Mouse (Mus musculus): ENCODE data around the gene 1700020L24Rik. TPM values are rescaled to one million over a fixed set of nuclear protein-coding genes. Genes with fewer than 3 reads are reported as not detected.

Gene 1700020L24Rik
- polyA plus RNA-seq (2012; rRNA removed) = 0.48 and 0.51 TPM in 2 replicates

GRCm38 (mm10) chr11:83437377-83437776, at the start of gene 1700020L24Rik:
TSS of gene 1700020L24Rik (plus strand) at chr11:83437677.

GRCm38 (mm10) chr11:83409087-83409754, 28.3 kb upstream of the 1700020L24Rik start, which contains the start of gene Rasl10b:
TSS of gene Rasl10b (plus strand) at chr11:83409137.

GRCm38 (mm10) chr11:83429355-83429754, 8.1 kb upstream of the 1700020L24Rik start, which contains the start of gene Gas2l2:
TSS of gene Gas2l2 (minus strand) at chr11:83429455.

GRCm38 (mm10) chr11:83462711-83463244, 25.3 kb downstream of the 1700020L24Rik start, which contains the start of gene Mmp28:
TSS of gene Mmp28 (minus strand) at chr11:83463071.

GRCm38 (mm10) chr11:83472324-83473234, 35.1 kb downstream of the 1700020L24Rik start, which contains the start of gene Taf15:
TSS of gene Taf15 (plus strand) at chr11:83473086.

Other genes starting within 250 kb of the 1700020L24Rik start
- 0.60 and 0.61 TPM in 2 replicates for gene Slfn3, start 246.3 kb upstream of the 1700020L24Rik start, polyA plus RNA-seq (2012; rRNA removed)
- gene Slfn14, start 151.0 kb upstream of the 1700020L24Rik start, polyA plus RNA-seq (2012; rRNA removed) = 0.47 and 0.87 TPM in 2 replicates
- 67.5 and 90.3 TPM in 2 replicates for gene Ap2b1, start 138.7 kb upstream of the 1700020L24Rik start, polyA plus RNA-seq (2012; rRNA removed)
- 9.6 and 10.0 TPM in 2 replicates for gene Pex12, start 135.1 kb upstream of the 1700020L24Rik start, polyA plus RNA-seq (2012; rRNA removed)
- 13.3 TPM in 2 replicates for gene Rasl10b, start 28.5 kb upstream of the 1700020L24Rik start, polyA plus RNA-seq (2012; rRNA removed)
- gene Gas2l2, start 8.2 kb upstream of the 1700020L24Rik start, polyA plus RNA-seq (2012; rRNA removed) = 0.02 and 0.12 TPM in 2 replicates
- 3.6 and 4.1 TPM in 2 replicates for gene Mmp28, start 25.4 kb downstream of the 1700020L24Rik start, polyA plus RNA-seq (2012; rRNA removed)
- 163 and 320 TPM in 2 replicates for gene Taf15, start 35.4 kb downstream of the 1700020L24Rik start, polyA plus RNA-seq (2012; rRNA removed)
- not detected in 2 replicates for gene Heatr9, start 84.5 kb downstream of the 1700020L24Rik start, polyA plus RNA-seq (2012; rRNA removed)
- not detected in 2 replicates for gene Ccl5, start 92.8 kb downstream of the 1700020L24Rik start, polyA plus RNA-seq (2012; rRNA removed)
- 1.2 and 1.3 TPM in 2 replicates for gene Ccl9, start 141.0 kb downstream of the 1700020L24Rik start, polyA plus RNA-seq (2012; rRNA removed)
- 0.65 and 1.3 TPM in 2 replicates for gene Ccl6, start 155.4 kb downstream of the 1700020L24Rik start, polyA plus RNA-seq (2012; rRNA removed)
- not detected in 2 replicates for gene Rpl9-ps1, start 207.9 kb downstream of the 1700020L24Rik start, polyA plus RNA-seq (2012; rRNA removed)
- 0.85 and 0.98 TPM in 2 replicates for gene Ccl3, start 211.7 kb downstream of the 1700020L24Rik start, polyA plus RNA-seq (2012; rRNA removed)
- gene Ccl4, start 224.9 kb downstream of the 1700020L24Rik start, polyA plus RNA-seq (2012; rRNA removed) = 0.13 and 0.21 TPM in 2 replicates

Measured in central nervous system, embryonic 11.5 days (tissue).